Mouse (Mus musculus): Measurements from ENCODE around the gene Atxn7l3.
A peak's percentile ranks its signal among the peaks of the same experiment; 100 is the strongest.
"Not testable (repeated sequence)": the region's sequence is repeated elsewhere in the genome, so short reads cannot be mapped to it uniquely, and the experiment has no call there.

The Atxn7l3 gene

GRCm38 (mm10) chr11:102294887-102295597 is 1.4 kb downstream of the Atxn7l3 start:
- no peak for DNase-seq (ENCODE audit: low spot score)

DNA sequence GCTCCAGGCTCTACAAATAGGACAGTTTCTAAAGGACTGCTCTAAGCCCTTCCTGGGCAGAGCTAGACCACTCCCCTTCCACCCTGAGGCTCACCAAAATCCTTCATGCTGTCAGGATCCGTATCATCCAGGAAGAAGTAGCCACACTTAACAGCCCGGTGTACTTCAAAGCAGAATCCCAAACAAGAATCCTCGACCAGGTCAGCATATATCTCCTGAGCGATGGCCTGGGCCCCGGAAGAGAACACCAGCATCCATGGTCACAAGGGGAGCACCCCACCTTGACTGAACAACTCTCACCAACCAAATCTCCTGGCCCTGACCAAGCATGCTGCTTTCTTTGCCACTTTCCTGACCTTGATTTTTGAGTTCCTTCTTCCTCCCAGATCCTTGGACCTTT is 2.0 kb downstream of the Atxn7l3 start:
- no peak for DNase-seq (ENCODE audit: low spot score)

GRCm38 (mm10) chr11:102293971-102294370 is 2.5 kb downstream of the Atxn7l3 start:
- no peak for DNase-seq (ENCODE audit: low spot score)

DNA sequence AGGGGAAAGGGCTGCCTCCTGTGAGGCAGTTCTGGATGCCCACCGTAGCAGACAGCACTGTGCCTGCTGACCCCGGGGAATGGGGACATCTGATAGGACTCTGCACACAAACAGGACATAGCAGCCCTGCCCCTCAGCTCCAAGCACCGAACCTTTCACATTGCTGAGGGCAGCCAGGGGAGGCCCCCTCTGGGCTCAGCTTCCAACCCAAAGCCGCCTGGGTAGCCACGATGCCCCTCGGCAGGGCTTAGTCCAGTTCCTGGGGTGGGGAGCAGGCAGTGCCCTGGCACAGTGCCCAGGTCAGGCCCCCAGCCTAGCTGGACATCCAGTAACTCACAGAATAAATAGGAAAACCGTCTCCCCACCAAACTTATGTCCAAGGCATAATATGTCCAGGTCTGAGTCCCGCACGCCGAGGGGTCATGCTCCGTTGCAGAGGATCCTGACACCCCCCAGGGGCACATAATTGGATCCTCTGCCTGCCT is 5.3 kb downstream of the Atxn7l3 start:
- no peak for DNase-seq (ENCODE audit: low spot score)

GRCm38 (mm10) chr11:102290141-102290540 is 6.3 kb downstream of the Atxn7l3 start:
- DNase-seq (ENCODE audit: low spot score), result no peak

- no peak for DNase-seq (ENCODE audit: low spot score)
These were observed 6.8 kb downstream of the Atxn7l3 start for GRCm38 (mm10) chr11:102289511-102290100.

DNA sequence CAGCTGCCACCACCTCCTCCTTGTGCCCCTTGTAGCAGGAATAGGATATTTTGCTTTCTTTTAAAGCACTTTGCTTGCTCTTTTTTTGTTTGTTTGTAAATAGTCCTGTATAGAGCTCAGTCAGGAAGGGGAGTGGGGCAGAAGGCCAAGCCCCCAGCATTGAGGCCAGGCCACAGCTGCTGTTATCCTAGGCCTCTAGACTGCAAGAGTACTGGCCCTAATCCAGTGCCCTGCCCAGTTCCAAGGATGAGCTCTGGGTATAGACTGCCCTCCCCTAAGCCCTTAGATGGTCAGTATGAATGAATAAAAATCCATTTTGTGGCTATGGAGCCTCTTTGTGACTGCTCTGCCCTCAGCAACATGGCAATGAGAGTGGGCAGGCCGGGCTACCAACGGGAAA is 7.5 kb downstream of the Atxn7l3 start:
- no peak for DNase-seq (ENCODE audit: low spot score)

DNA sequence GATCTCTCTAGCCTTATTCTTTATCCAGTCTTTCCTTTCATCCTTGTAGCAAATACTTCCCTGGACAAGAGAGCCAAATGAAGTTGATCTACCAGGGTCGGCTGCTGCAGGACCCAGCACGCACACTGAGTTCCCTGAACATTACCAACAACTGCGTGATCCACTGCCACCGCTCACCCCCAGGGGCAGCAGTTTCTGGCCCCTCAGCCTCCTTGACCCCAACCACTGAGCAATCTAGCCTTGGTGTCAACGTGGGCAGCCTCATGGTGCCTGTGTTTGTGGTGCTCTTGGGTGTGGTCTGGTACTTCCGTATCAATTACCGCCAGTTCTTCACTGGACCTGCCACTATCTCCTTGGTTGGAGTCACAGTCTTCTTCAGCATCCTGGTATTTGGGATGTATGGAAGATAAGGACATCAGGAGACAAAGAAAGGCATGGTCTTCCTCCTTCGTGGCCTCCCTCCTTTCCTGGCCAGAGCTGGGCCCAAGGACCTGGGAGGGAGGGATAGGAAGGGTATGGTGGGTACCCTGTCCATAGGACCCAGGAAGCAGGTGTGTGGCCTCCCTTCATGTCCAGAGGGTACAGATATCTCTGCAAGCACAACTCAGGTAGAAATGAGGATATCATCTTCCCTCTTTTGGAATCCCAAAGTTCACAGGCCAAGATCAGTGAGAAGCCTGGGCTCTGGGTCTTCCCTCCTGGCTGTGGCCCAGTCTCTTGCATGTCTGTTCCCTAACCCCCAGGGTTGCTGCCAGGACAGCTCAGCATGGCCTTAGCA is 8.2 kb downstream of the Atxn7l3 start:
- DNase-seq (ENCODE audit: low spot score), result no peak

DNA sequence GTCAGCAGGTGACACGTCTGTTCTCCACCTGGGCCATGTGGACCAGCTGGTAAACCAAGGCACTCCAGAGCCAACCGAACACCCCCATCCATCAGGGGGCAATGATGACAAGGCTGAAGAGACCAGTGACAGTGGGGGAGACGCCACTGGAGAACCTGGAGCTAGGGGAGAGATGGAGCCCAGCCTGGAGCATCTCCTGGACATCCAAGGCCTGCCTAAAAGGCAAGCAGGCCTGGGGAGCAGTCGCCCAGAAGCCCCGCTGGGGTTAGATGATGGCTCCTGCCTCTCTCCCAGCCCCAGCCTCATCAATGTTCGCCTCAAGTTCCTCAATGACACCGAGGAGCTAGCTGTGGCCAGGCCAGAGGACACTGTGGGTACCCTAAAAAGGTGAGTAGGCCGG is 8.9 kb downstream of the Atxn7l3 start:
- no peak for DNase-seq (ENCODE audit: low spot score)

DNA sequence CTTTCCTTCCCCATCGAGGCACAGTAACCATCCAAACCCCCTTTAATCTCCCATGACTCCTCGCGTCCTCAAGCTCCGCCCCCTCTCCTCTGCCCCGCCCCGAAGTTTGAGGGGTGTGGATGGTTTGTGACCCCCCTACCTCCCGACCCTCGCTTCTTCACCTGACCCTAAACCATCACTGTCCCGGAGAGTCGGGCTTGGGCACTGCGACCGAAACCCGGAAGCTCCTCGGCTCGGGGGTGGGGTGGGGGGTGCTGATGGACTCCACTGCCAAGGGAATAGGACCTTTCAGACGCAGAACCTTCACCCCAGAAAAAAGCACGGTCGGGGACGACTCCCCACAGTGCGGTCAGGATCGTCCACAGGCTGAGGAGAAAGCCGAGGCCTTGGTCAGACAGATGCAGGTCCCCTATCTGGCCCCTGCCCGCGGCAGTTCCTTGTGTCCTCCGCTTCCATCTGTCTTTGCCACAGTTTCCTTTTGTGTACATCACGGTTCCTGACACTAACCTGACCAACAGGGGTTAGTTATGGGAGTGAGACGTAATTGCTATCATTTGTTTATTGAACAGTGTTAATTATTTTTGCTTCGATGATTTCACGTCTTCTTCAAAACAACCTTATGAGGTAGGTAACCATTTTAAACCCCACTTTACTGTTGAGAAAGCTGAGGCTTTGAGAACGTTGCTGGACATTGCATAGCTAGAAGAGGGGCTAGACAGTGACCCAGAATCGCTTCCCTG is 11.2 kb downstream of the Atxn7l3 start:
- no peak for DNase-seq (ENCODE audit: low spot score)

GRCm38 (mm10) chr11:102284501-102285094 is 11.8 kb downstream of the Atxn7l3 start, which contains the start of gene Tmub2:
Gene Tmub2, plus strand, starts transcription at chr11:102284931.
- DNase-seq (ENCODE audit: low spot score), result peak; percentile 100

GRCm38 (mm10) chr11:102283922-102284321 is 12.5 kb downstream of the Atxn7l3 start:
- no peak for DNase-seq (ENCODE audit: low spot score)

DNA sequence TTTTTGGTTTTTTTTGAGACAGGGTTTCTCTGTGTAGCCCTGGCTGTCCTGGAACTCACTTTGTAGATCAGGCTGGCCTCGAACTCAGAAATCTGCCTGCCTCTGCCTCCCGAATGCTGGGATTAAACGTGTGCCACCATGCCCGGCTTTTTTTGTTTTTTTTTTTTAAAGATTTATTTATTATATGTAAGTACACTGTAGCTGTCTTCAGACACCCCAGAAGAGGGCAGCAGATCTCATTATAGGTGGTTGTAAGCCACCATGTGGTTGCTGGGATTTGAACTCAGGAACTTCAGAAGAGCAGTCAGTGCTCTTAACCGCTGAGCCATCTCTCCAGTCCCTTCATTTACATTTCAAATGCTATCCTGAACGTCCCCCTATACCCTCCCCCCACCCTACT is 16.2 kb downstream of the Atxn7l3 start:
- not testable (repeated sequence) for DNase-seq (ENCODE audit: low spot score)

- DNase-seq (ENCODE audit: low spot score), result no peak
These were observed 16.8 kb downstream of the Atxn7l3 start for GRCm38 (mm10) chr11:102279595-102279994.

DNA sequence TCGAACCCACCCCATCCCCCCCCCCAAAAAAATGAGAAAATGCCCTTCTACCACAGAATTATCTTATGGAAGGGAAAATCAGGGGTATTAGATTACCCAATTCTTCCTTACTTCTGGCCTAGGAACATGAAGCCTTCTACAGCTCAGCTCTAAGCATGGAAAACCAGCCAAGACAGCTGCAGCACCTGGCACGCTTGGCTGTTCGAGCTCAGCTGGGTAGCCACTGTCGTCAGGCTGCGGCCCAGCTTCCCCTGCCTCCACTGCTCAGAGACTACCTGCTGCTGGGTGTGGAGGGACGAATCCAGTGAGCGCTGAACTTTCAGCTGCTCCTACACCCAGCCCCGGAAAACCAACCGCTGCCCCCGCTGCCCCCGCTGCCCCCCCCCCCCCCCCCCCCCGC is 18.7 kb downstream of the Atxn7l3 start:
- DNase-seq (ENCODE audit: low spot score), result no peak

GRCm38 (mm10) chr11:102276411-102276915 is 20.0 kb downstream of the Atxn7l3 start:
- DNase-seq (ENCODE audit: low spot score), result no peak

- DNase-seq (ENCODE audit: low spot score), result no peak
These were observed 27.7 kb downstream of the Atxn7l3 start, which contains the start of gene Asb16 for GRCm38 (mm10) chr11:102268520-102269244. Gene Asb16, plus strand, starts transcription at chr11:102268743.

DNA sequence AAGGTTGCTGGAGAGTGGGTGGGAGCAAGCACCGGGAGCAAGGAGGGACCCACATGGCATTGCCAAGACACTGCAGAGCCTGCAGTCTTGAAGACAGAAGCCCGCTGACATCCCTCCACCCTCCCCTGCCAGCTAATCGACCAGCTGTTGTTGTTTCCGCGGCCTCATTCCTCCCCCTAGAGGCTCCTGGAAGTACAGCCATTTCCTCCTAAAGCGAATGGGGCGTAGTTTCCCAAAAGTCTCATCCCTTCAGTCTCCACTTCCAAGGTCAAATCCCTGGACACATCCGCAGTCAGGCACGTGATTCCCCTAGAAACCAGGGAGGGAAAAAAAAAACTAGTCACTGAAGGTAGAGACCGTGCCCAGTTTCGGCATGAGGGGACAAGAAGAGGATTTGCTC is 29.0 kb downstream of the Atxn7l3 start:
- no peak for DNase-seq (ENCODE audit: low spot score)

DNA sequence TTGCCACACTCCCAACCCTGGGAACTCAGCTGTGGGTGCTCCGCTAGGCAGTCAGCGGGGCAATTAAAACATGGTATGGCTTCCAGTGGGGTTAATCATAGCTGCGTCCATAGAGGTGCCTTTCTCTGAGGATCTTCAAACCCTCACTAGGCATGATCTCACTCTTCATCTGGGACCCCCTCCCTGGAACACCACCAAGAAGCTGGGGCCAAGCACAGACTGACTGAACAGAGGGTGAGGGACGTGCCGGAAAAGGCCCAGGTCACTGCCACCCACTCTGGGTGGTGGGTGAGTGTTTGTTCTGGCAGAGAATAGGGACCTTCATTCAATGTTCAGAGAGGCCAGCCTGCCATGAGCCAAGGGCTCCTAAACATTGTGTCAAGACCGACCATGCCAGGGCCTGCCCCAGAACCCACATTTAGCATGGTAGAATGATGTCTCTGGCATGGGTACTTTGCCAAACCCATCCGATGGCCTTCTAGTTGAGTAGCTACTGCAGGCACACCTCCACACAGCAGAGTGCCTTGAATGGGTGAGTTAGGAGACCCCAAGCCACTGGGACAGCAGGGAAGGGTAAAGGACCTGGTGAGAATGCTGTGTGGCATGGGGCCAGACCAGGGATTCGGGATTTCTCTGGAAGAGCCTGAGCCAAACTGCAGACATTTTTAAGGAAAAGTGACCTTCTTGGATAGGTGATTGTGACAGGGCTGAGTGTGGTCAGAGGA is 29.6 kb downstream of the Atxn7l3 start:
- DNase-seq (ENCODE audit: low spot score), result no peak

GRCm38 (mm10) chr11:102265816-102266215 is 30.6 kb downstream of the Atxn7l3 start:
- no peak for DNase-seq (ENCODE audit: low spot score)

Measured in c-Kit-positive CD71-positive TER-119-positive erythroid progenitor cells, embryonic 14.5 days (primary cell).